Mouse (Mus musculus) urinary bladder, postnatal 25 days (tissue): Measurements from ENCODE around the gene Syt16.
A peak's percentile ranks its signal among the peaks of the same experiment; 100 is the strongest.

Source experiments
- DNase-seq: peaks from one replicate; pipeline ENCODE4 v3.0.0; 2022; ENCODE audit warnings: low spot score

Gene Syt16

GRCm38 (mm10) chr12:73997297-73998127, at the start of gene Syt16:
Gene Syt16 (plus strand): TSS chr12:73997661.
- DNase-seq: no peak

- no peak for DNase-seq
These were observed 49.0 kb upstream of the Syt16 start for GRCm38 (mm10) chr12:73948415-73948814.

- DNase-seq: peak; percentile 17
These were observed 48.0 kb upstream of the Syt16 start for GRCm38 (mm10) chr12:73949318-73950058.

GRCm38 (mm10) chr12:73952879-73953278, 44.6 kb upstream of the Syt16 start:
- no peak for DNase-seq

GRCm38 (mm10) chr12:73953420-73954186, 43.9 kb upstream of the Syt16 start:
- DNase-seq: no peak

GRCm38 (mm10) chr12:73954785-73955184, 42.7 kb upstream of the Syt16 start:
- no peak for DNase-seq

- DNase-seq: no peak
These were observed 39.8 kb upstream of the Syt16 start for GRCm38 (mm10) chr12:73957676-73958075.

GRCm38 (mm10) chr12:73958830-73959229, 38.6 kb upstream of the Syt16 start:
- no peak for DNase-seq

GRCm38 (mm10) chr12:73964291-73965281, 32.9 kb upstream of the Syt16 start, which contains the start of gene Snapc1:
Gene Snapc1 (plus strand): TSS chr12:73964481.
- DNase-seq: peak; percentile 96

- no peak for DNase-seq
These were observed 28.3 kb upstream of the Syt16 start for GRCm38 (mm10) chr12:73969142-73969541.

- DNase-seq: no peak
These were observed 22.9 kb upstream of the Syt16 start for GRCm38 (mm10) chr12:73974584-73974983.

GRCm38 (mm10) chr12:73978144-73978543, 19.3 kb upstream of the Syt16 start:
- no peak for DNase-seq

GRCm38 (mm10) chr12:73979667-73980066, 17.8 kb upstream of the Syt16 start:
- DNase-seq: no peak

- DNase-seq: peak; percentile 38
These were observed 14.9 kb upstream of the Syt16 start for GRCm38 (mm10) chr12:73982533-73982932.

GRCm38 (mm10) chr12:73986299-73986698, 11.2 kb upstream of the Syt16 start:
- no peak for DNase-seq

- DNase-seq: no peak
These were observed 9.0 kb upstream of the Syt16 start for GRCm38 (mm10) chr12:73988393-73989008.

- no peak for DNase-seq
These were observed 7.9 kb upstream of the Syt16 start for GRCm38 (mm10) chr12:73989594-73989993.

- no peak for DNase-seq
These were observed 560 bp upstream of the Syt16 start for GRCm38 (mm10) chr12:73996906-73997296.

- DNase-seq: no peak
These were observed 631 bp downstream of the Syt16 start for GRCm38 (mm10) chr12:73998128-73998456.

- DNase-seq: no peak
These were observed 5.0 kb downstream of the Syt16 start for GRCm38 (mm10) chr12:74002449-74002848.

- peak; percentile 25 for DNase-seq
These were observed 12.0 kb downstream of the Syt16 start for GRCm38 (mm10) chr12:74009448-74009911.
